In the genomic region with DNA sequence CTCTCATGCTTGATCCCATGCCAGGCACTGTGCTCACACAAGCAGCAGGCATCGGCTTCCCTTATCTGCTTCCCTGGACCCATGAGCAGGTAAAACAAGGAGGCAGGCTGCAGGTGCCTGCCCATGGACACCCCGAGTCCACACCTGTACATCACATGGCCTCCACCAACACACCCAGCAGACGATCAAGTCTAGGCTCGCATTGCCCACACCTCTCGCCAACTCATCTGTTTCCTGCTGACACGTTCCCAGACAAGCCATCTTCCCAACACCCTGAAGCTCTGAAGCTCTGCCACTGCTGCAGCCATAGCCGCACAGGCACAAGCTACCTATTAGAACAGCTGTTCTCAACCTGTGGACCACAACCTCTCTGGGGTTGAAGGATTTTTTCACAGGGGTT, we compare ENCODE assay signal across 16 mouse cellular contexts. TPM values are rescaled to one million over a fixed set of nuclear protein-coding genes. Genes with fewer than 3 reads are reported as not detected.
A peak's percentile ranks its signal among the peaks of the same experiment; 100 is the strongest.
DNase-seq lines count a peak whose midpoint lies in the region; ATAC-seq and TF ChIP-seq lines count a peak whose summit lies in the region.
"Had no signal": no experiment of that assay in that cellular context is flagged by ENCODE, and none has a peak within 500 bp of the region (broad histone marks: within the 10 kb centered on the region; RNA-seq: fewer than 3 reads in every experiment).

No protein-coding gene starts in this region.

- no peak overlapping the region for H3K27ac ChIP-seq in hindbrain, embryonic 12.5 days
- no peak overlapping the region for H3K27ac ChIP-seq in hindbrain, postnatal 0 days
- no peak overlapping the region for H3K27ac ChIP-seq in neural tube, embryonic 12.5 days
- no peak overlapping the region for H3K27ac ChIP-seq in liver, embryonic 13.5 days
- H3K27ac ChIP-seq: limb, embryonic 15.5 days; macrophage had no signal

- ATAC-seq in hindbrain, embryonic 12.5 days (ENCODE audit: low FRiP score): no peak
- ATAC-seq in hindbrain, postnatal 0 days: no peak
- no peak for ATAC-seq in neural tube, embryonic 12.5 days (ENCODE audit: low FRiP score, low read depth)
- ATAC-seq in liver, embryonic 13.5 days (ENCODE audit: low read depth): no peak
- ATAC-seq in activated CD4-positive, CD25-positive, alpha-beta regulatory T cell, adult 4 months: no peak

- no peaks in the 10 kb centered on the region for H3K27me3 ChIP-seq in hindbrain, embryonic 12.5 days
- no peaks in the 10 kb centered on the region for H3K27me3 ChIP-seq in hindbrain, postnatal 0 days (ENCODE audit: insufficient read depth, low read length)
- no peaks in the 10 kb centered on the region for H3K27me3 ChIP-seq in neural tube, embryonic 12.5 days (replicated peaks)
- no peaks in the 10 kb centered on the region for H3K27me3 ChIP-seq in liver, embryonic 13.5 days
- H3K27me3 ChIP-seq: limb, embryonic 15.5 days had no signal

- no peak for TF ChIP-seq CTCF in hindbrain, postnatal 0 days (IDR thresholded peaks at IDR 0.05; ENCODE audit: low read depth)

- H3K4me3 ChIP-seq in hindbrain, embryonic 12.5 days: no peak overlapping the region
- H3K4me3 ChIP-seq in hindbrain, postnatal 0 days (ENCODE audit: low read length): no peak overlapping the region
- H3K4me3 ChIP-seq in neural tube, embryonic 12.5 days: no peak overlapping the region
- H3K4me3 ChIP-seq in liver, embryonic 13.5 days (replicated peaks): no peak overlapping the region

- 91% methylated on average over 7 of the region's 7 CpGs for WGBS in hindbrain, embryonic 12.5 days
- 88% methylated on average over 7 of the region's 7 CpGs for WGBS in hindbrain, postnatal 0 days
- WGBS in neural tube, embryonic 12.5 days: 85% methylated on average over 7 of the region's 7 CpGs
- 67% methylated on average over 7 of the region's 7 CpGs for WGBS in liver, embryonic 13.5 days (ENCODE audit: insufficient replicate concordance)

- H3K4me2 ChIP-seq in hindbrain, embryonic 12.5 days (replicated peaks): no peak overlapping the region
- no peak overlapping the region for H3K4me2 ChIP-seq in hindbrain, postnatal 0 days (ENCODE audit: low read depth, low read length)
- H3K4me2 ChIP-seq in neural tube, embryonic 12.5 days (replicated peaks): no peak overlapping the region; the same call in 1 of the 2 replicates
- 0 out of 2 replicates have a peak overlapping the region, but pooled peaks have one; percentile 88 for H3K4me2 ChIP-seq in liver, embryonic 13.5 days

- DNase-seq in cerebellum, postnatal 10 days: peak; percentile 35 to 38
- DNase-seq in cerebellum, postnatal 14 days: no peak
- no peak for DNase-seq in hindbrain, postnatal 0 days (ENCODE audit: low spot score)
- no peak for DNase-seq in neural tube, embryonic 10.5 days (ENCODE audit: extremely low spot score, low spot score)
- no peak for DNase-seq in liver, embryonic 13.5 days
- DNase-seq: adrenal gland, adult 2 months; right cerebral cortex, postnatal 25 days had no signal

- no peaks in the 10 kb centered on the region for H3K9me3 ChIP-seq in hindbrain, embryonic 12.5 days (replicated peaks)
- H3K9me3 ChIP-seq in hindbrain, postnatal 0 days (ENCODE audit: low read length): no peaks in the 10 kb centered on the region
- H3K9me3 ChIP-seq in neural tube, embryonic 12.5 days: no peaks in the 10 kb centered on the region
- H3K9me3 ChIP-seq in liver, embryonic 13.5 days (replicated peaks): no peaks in the 10 kb centered on the region
- H3K9me3 ChIP-seq: limb, embryonic 15.5 days had no signal

- H3K4me1 ChIP-seq in hindbrain, embryonic 12.5 days: peaks cover 31% of the 10 kb centered on the region
- H3K4me1 ChIP-seq in hindbrain, postnatal 0 days (ENCODE audit: insufficient read depth, low read length): peaks cover 17% of the 10 kb centered on the region
- H3K4me1 ChIP-seq in neural tube, embryonic 12.5 days: peaks cover 23% of the 10 kb centered on the region
- H3K4me1 ChIP-seq in liver, embryonic 13.5 days (replicated peaks): peaks cover 52% of the 10 kb centered on the region

- H3K9ac ChIP-seq in hindbrain, embryonic 12.5 days: peak overlapping the region; percentile 4; the same call in 1 of the 2 replicates
- H3K9ac ChIP-seq in hindbrain, postnatal 0 days (replicated peaks; ENCODE audit: low read length): no peak overlapping the region
- H3K9ac ChIP-seq in neural tube, embryonic 12.5 days: 0 out of 2 replicates have a peak overlapping the region, but pooled peaks have one; percentile 5
- 0 out of 2 replicates have a peak overlapping the region, but pooled peaks have one; percentile 1 for H3K9ac ChIP-seq in liver, embryonic 13.5 days

- peaks cover 31% of the 10 kb centered on the region for H3K36me3 ChIP-seq in hindbrain, embryonic 12.5 days
- peaks cover 21% of the 10 kb centered on the region for H3K36me3 ChIP-seq in hindbrain, postnatal 0 days (ENCODE audit: insufficient read depth, low read length)
- H3K36me3 ChIP-seq in neural tube, embryonic 12.5 days: peaks cover 32% of the 10 kb centered on the region
- peaks cover 54% of the 10 kb centered on the region for H3K36me3 ChIP-seq in liver, embryonic 13.5 days

RNA-seq across cellular contexts. Expression of a gene that starts 2.5 kb away (rescaled TPM):
- 103 and 108 TPM in 2 replicates for polyA plus RNA-seq in hindbrain, embryonic 12.5 days (2016; fragmentation: Nextera tagmentation; extraction: Ambion mirVana)
- total RNA-seq in hindbrain, postnatal 0 days (2014; rRNA removed): 112 and 120 TPM in 2 replicates
- polyA plus RNA-seq in hindbrain, postnatal 0 days (2015; fragmentation: Nextera tagmentation; extraction: Ambion mirVana): 108 and 119 TPM in 2 replicates
- 115 and 118 TPM in 2 replicates for polyA plus RNA-seq in neural tube, embryonic 12.5 days (2016; fragmentation: Nextera tagmentation; extraction: Ambion mirVana)
- polyA plus RNA-seq in liver, embryonic 13.5 days (2015; fragmentation: Nextera tagmentation; extraction: Ambion mirVana): 43.7 and 48.5 TPM in 2 replicates
- 1 to 10 TPM; 3.9 to 4.4 TPM for polyA plus RNA-seq in activated CD4-positive, CD25-positive, alpha-beta regulatory T cell, adult 4 months (2017; shearing (Covaris generic))

RNA-seq across cellular contexts. Expression of a gene that starts 9.4 kb away (rescaled TPM):
- 0.42 and 0.72 TPM in 2 replicates for polyA plus RNA-seq in hindbrain, embryonic 12.5 days (2016; fragmentation: Nextera tagmentation; extraction: Ambion mirVana)
- total RNA-seq in hindbrain, postnatal 0 days (2014; rRNA removed): 1.3 and 2.2 TPM in 2 replicates
- 3.8 and 5.1 TPM in 2 replicates for polyA plus RNA-seq in hindbrain, postnatal 0 days (2015; fragmentation: Nextera tagmentation; extraction: Ambion mirVana)
- 0.55 and 1.2 TPM in 2 replicates for polyA plus RNA-seq in neural tube, embryonic 12.5 days (2016; fragmentation: Nextera tagmentation; extraction: Ambion mirVana)
- not detected in 2 replicates for polyA plus RNA-seq in liver, embryonic 13.5 days (2015; fragmentation: Nextera tagmentation; extraction: Ambion mirVana)
- polyA plus RNA-seq in activated CD4-positive, CD25-positive, alpha-beta regulatory T cell, adult 4 months (2017; shearing (Covaris generic)): not detected
- total RNA-seq: adrenal gland, adult 2 months; gastrocnemius, postnatal 4 days; neutrophil, adult 5-6 weeks had no signal
- polyA plus RNA-seq: macrophage had no signal

RNA-seq across cellular contexts. Expression of a gene that starts 12.8 kb away (rescaled TPM):
- polyA plus RNA-seq in hindbrain, embryonic 12.5 days (2016; fragmentation: Nextera tagmentation; extraction: Ambion mirVana): 2.3 and 2.7 TPM in 2 replicates
- 2.6 and 3.3 TPM in 2 replicates for total RNA-seq in hindbrain, postnatal 0 days (2014; rRNA removed)
- polyA plus RNA-seq in hindbrain, postnatal 0 days (2015; fragmentation: Nextera tagmentation; extraction: Ambion mirVana): 3.1 and 3.2 TPM in 2 replicates
- polyA plus RNA-seq in neural tube, embryonic 12.5 days (2016; fragmentation: Nextera tagmentation; extraction: Ambion mirVana): 1.5 and 2.0 TPM in 2 replicates
- 0.58 and 0.68 TPM in 2 replicates for polyA plus RNA-seq in liver, embryonic 13.5 days (2015; fragmentation: Nextera tagmentation; extraction: Ambion mirVana)
- under 1 TPM in 1 of 2 experiments, not detected in 1; 0.86 TPM for polyA plus RNA-seq in activated CD4-positive, CD25-positive, alpha-beta regulatory T cell, adult 4 months (2017; shearing (Covaris generic))

RNA-seq across cellular contexts. Expression of a gene that starts 17.9 kb away (rescaled TPM):
- 42.7 and 47.5 TPM in 2 replicates for polyA plus RNA-seq in hindbrain, embryonic 12.5 days (2016; fragmentation: Nextera tagmentation; extraction: Ambion mirVana)
- 30.4 and 36.5 TPM in 2 replicates for total RNA-seq in hindbrain, postnatal 0 days (2014; rRNA removed)
- 29.7 and 32.6 TPM in 2 replicates for polyA plus RNA-seq in hindbrain, postnatal 0 days (2015; fragmentation: Nextera tagmentation; extraction: Ambion mirVana)
- polyA plus RNA-seq in neural tube, embryonic 12.5 days (2016; fragmentation: Nextera tagmentation; extraction: Ambion mirVana): 44.7 and 44.9 TPM in 2 replicates
- polyA plus RNA-seq in liver, embryonic 13.5 days (2015; fragmentation: Nextera tagmentation; extraction: Ambion mirVana): 20.0 and 20.8 TPM in 2 replicates
- polyA plus RNA-seq in activated CD4-positive, CD25-positive, alpha-beta regulatory T cell, adult 4 months (2017; shearing (Covaris generic)): 10 to 100 TPM; 13.6 to 21.4 TPM

RNA-seq across cellular contexts. Expression of a gene that starts 26.5 kb away (rescaled TPM):
- 0.23 and 0.30 TPM in 2 replicates for polyA plus RNA-seq in hindbrain, embryonic 12.5 days (2016; fragmentation: Nextera tagmentation; extraction: Ambion mirVana)
- 0.54 and 1.8 TPM in 2 replicates for total RNA-seq in hindbrain, postnatal 0 days (2014; rRNA removed)
- polyA plus RNA-seq in hindbrain, postnatal 0 days (2015; fragmentation: Nextera tagmentation; extraction: Ambion mirVana): 0.13 and 0.33 TPM in 2 replicates
- polyA plus RNA-seq in neural tube, embryonic 12.5 days (2016; fragmentation: Nextera tagmentation; extraction: Ambion mirVana): 0.16 and 0.42 TPM in 2 replicates
- polyA plus RNA-seq in liver, embryonic 13.5 days (2015; fragmentation: Nextera tagmentation; extraction: Ambion mirVana): 2.6 and 3.2 TPM in 2 replicates
- 1 to 10 TPM in 1 of 2 experiments, under 1 TPM in 1; 0.76 to 1.1 TPM for polyA plus RNA-seq in activated CD4-positive, CD25-positive, alpha-beta regulatory T cell, adult 4 months (2017; shearing (Covaris generic))
- total RNA-seq: gastrocnemius, postnatal 4 days had no signal
- polyA plus RNA-seq: adrenal gland, adult 2 months; forebrain, embryonic 11.5 days; kidney, embryonic 14.5 days; macrophage had no signal

Comparison
In these comparisons a context has a peak if more than half of its experiments do, and no peak if none do; other contexts are left out.
1. DNase-seq: peak in cerebellum, postnatal 10 days (2 of 2); none in cerebellum, postnatal 14 days (0 of 2), hindbrain, postnatal 0 days (single experiment), neural tube, embryonic 10.5 days (single experiment) and liver, embryonic 13.5 days (single experiment).